Comparison of ENCODE assay signal across 8 mouse cellular contexts in genomic region chr4:151057347-151058321, GRCm38 (mm10). TPM values are rescaled to one million over a fixed set of nuclear protein-coding genes. Genes with fewer than 3 reads are reported as not detected.
A peak's percentile ranks its signal among the peaks of the same experiment; 100 is the strongest.
DNase-seq lines count a peak whose midpoint lies in the region; ATAC-seq lines count a peak whose summit lies in the region.

TSS of gene Vamp3 (minus strand) at chr4:151057963.

- peak within 1 kb of the TSS; percentile 62 for H3K4me2 ChIP-seq in hindbrain, embryonic 14.5 days (replicated peaks)

- under 1% methylated on average over 94 of the region's 114 CpGs for WGBS in hindbrain, embryonic 14.5 days

- no peaks in the 10 kb centered on the region for H3K9me3 ChIP-seq in hindbrain, embryonic 14.5 days (ENCODE audit: control insufficient read depth, low read length)

- H3K4me3 ChIP-seq in hindbrain, embryonic 14.5 days (replicated peaks; ENCODE audit: low read length), result peak within 1 kb of the TSS; percentile 98

- peaks cover 52% of the 10 kb centered on the region for H3K36me3 ChIP-seq in hindbrain, embryonic 14.5 days (replicated peaks; ENCODE audit: control insufficient read depth, insufficient read depth)

- H3K4me1 ChIP-seq in hindbrain, embryonic 14.5 days (replicated peaks; ENCODE audit: control insufficient read depth, insufficient read depth, low read length), result peaks cover 20% of the 10 kb centered on the region

- H3K9ac ChIP-seq in hindbrain, embryonic 14.5 days, result peak within 1 kb of the TSS; percentile 97

- H3K27ac ChIP-seq in hindbrain, embryonic 14.5 days, result peak within 1 kb of the TSS; percentile 95

- H3K27me3 ChIP-seq in hindbrain, embryonic 14.5 days (ENCODE audit: control insufficient read depth, insufficient read depth, low read length), result no peaks in the 10 kb centered on the region

- peak; percentile 99 for ATAC-seq in hindbrain, embryonic 14.5 days (ENCODE audit: low FRiP score)

- DNase-seq in R1 (ENCODE audit: low read depth, low spot score), result peak; percentile 97
- peak; percentile 100 for DNase-seq in cerebellum, postnatal 25 days
- peak; percentile 96 to 98 for DNase-seq in frontal cortex, postnatal 25 days (ENCODE audit: low spot score in 2 of 2)
- DNase-seq in hindbrain, embryonic 14.5 days (ENCODE audit: low spot score), result peak; percentile 100
- peak; percentile 98 to 99 for DNase-seq in layer of hippocampus, postnatal 36 days
- DNase-seq in lung, postnatal 36 days, result peak; percentile 99
- DNase-seq in retina, postnatal 1 day, result peak; percentile 99
- DNase-seq in urinary bladder, adult 18-20 months (ENCODE audit: low spot score in 2 of 2), result peak; percentile 96 to 98

RNA-seq across cellular contexts. Expression of gene Vamp3, which starts in this region (rescaled TPM):
- polyA plus RNA-seq in hindbrain, embryonic 14.5 days (2014; fragmentation: Nextera tagmentation; extraction: Ambion mirVana), result 29.9 and 43.2 TPM in 2 replicates
- 10 to 100 TPM; 33.6 to 34.5 TPM for total RNA-seq in layer of hippocampus, postnatal 36 days (2021)

Comparison
In these comparisons a context has a peak if more than half of its experiments do, and no peak if none do; other contexts are left out.
1. Peak in every context shown above with its lines: DNase-seq, ATAC-seq, H3K4me3 ChIP-seq and H3K27ac ChIP-seq.